Mouse (Mus musculus) adipocyte (in vitro differentiated cells): ENCODE results near the gene Smtn.

ENCODE experiments used
- DNase-seq: peaks from one replicate; pipeline ENCODE4 v3.0.0-alpha.2; 2016; ENCODE audit warnings: low spot score

The Smtn gene

GRCm38 (mm10) chr11:3540451-3541085 lies at the start of gene Smtn:
Smtn (minus strand) TSS chr11:3540612.
- no peak for DNase-seq

GRCm38 (mm10) chr11:3588036-3588672 lies 47.7 kb upstream of the Smtn start:
- no peak for DNase-seq

GRCm38 (mm10) chr11:3587350-3587749 lies 46.9 kb upstream of the Smtn start:
- peak; percentile 18 for DNase-seq

GRCm38 (mm10) chr11:3585983-3586618 lies 45.7 kb upstream of the Smtn start:
- DNase-seq = no peak

- DNase-seq = no peak
Measured at GRCm38 (mm10) chr11:3583127-3583526, 42.7 kb upstream of the Smtn start.

GRCm38 (mm10) chr11:3581908-3582307 lies 41.5 kb upstream of the Smtn start:
- DNase-seq = no peak

- DNase-seq = no peak
Measured at GRCm38 (mm10) chr11:3580306-3581084, 40.1 kb upstream of the Smtn start.

GRCm38 (mm10) chr11:3578050-3578725 lies 37.8 kb upstream of the Smtn start:
- no peak for DNase-seq

- DNase-seq = no peak
Measured at GRCm38 (mm10) chr11:3575238-3575637, 34.8 kb upstream of the Smtn start.

- no peak for DNase-seq
Measured at GRCm38 (mm10) chr11:3573092-3573491, 32.7 kb upstream of the Smtn start.

GRCm38 (mm10) chr11:3572181-3572580 lies 31.8 kb upstream of the Smtn start:
- DNase-seq = no peak

- DNase-seq = no peak
Measured at GRCm38 (mm10) chr11:3570321-3570720, 29.9 kb upstream of the Smtn start.

- DNase-seq = no peak
Measured at GRCm38 (mm10) chr11:3567896-3568295, 27.5 kb upstream of the Smtn start.

GRCm38 (mm10) chr11:3566018-3566417 lies 25.6 kb upstream of the Smtn start:
- peak; percentile 58 for DNase-seq

GRCm38 (mm10) chr11:3564451-3564850 lies 24.0 kb upstream of the Smtn start:
- DNase-seq = no peak

GRCm38 (mm10) chr11:3563853-3564252 lies 23.4 kb upstream of the Smtn start:
- DNase-seq = no peak

GRCm38 (mm10) chr11:3560202-3560601 lies 19.8 kb upstream of the Smtn start:
- no peak for DNase-seq

- DNase-seq = no peak
Measured at GRCm38 (mm10) chr11:3557852-3558251, 17.4 kb upstream of the Smtn start.

GRCm38 (mm10) chr11:3554976-3555375 lies 14.6 kb upstream of the Smtn start:
- DNase-seq = no peak

GRCm38 (mm10) chr11:3549791-3550190 lies 9.4 kb upstream of the Smtn start:
- no peak for DNase-seq

- DNase-seq = no peak
Measured at GRCm38 (mm10) chr11:3548564-3549295, 8.3 kb upstream of the Smtn start.
